Mouse (Mus musculus): ENCODE measurements around the gene Net1. TPM values are rescaled to one million over a fixed set of nuclear protein-coding genes. Genes with fewer than 3 reads are reported as not detected.
"Not testable (repeated sequence)": the region's sequence is repeated elsewhere in the genome, so short reads cannot be mapped to it uniquely, and the experiment has no call there.

Gene Net1
- total and polyA plus RNA-seq, 2 experiments from 2014 or later = 17.2 to 38.7 TPM

- WGBS = 69% methylated on average over 1 of the region's 1 CpGs
- Histone ChIP-seq H3K27ac (ENCODE audit: low read depth) (no peak overlapping the region), H3K9ac (replicated peaks; ENCODE audit: low read depth, low read length) (no peak overlapping the region), H3K4me1 (ENCODE audit: control insufficient read depth, insufficient read depth) (no peaks in the 10 kb centered on the region), H3K36me3 (replicated peaks; ENCODE audit: control insufficient read depth, insufficient read depth, low read length) (no peaks in the 10 kb centered on the region), H3K4me3 (ENCODE audit: low read depth, low read length) (no peak overlapping the region), H3K9me3 (replicated peaks; ENCODE audit: control insufficient read depth, low read length) (no peaks in the 10 kb centered on the region), H3K4me2 (ENCODE audit: low read depth, low read length) (no peak overlapping the region), H3K27me3 (ENCODE audit: control insufficient read depth, insufficient read depth, low read length) (no peaks in the 10 kb centered on the region)
- ATAC-seq (ENCODE audit: insufficient read depth, low read depth) (no peak), DNase-seq (ENCODE audit: low spot score) (no peak)
- TF ChIP-seq EP300 (IDR thresholded peaks at IDR 0.05; ENCODE audit: low read depth) (no peak), CTCF (IDR thresholded peaks at IDR 0.05; ENCODE audit: low read depth) (no peak)
Observed at GRCm38 (mm10) chr13:3850330-3850729, 67.7 kb downstream of the Net1 start.

- not testable (repeated sequence) for DNase-seq (ENCODE audit: low spot score)
Observed at GRCm38 (mm10) chr13:3840662-3841061, 77.4 kb downstream of the Net1 start.

GRCm38 (mm10) chr13:3837312-3837807, 80.7 kb downstream of the Net1 start, which contains the start of gene Calm4:
Gene Calm4 (plus strand): TSS chr13:3837757.
- H3K9me3 ChIP-seq (replicated peaks; ENCODE audit: control insufficient read depth, low read length); H3K9ac ChIP-seq (replicated peaks; ENCODE audit: low read depth, low read length); H3K4me1 ChIP-seq (ENCODE audit: control insufficient read depth, insufficient read depth); H3K4me2 ChIP-seq (ENCODE audit: low read depth, low read length); H3K27ac ChIP-seq (ENCODE audit: low read depth); H3K27me3 ChIP-seq (ENCODE audit: control insufficient read depth, insufficient read depth, low read length); ATAC-seq (ENCODE audit: insufficient read depth, low read depth); DNase-seq (ENCODE audit: low spot score); H3K4me3 ChIP-seq (ENCODE audit: low read depth, low read length); H3K36me3 ChIP-seq (replicated peaks; ENCODE audit: control insufficient read depth, insufficient read depth, low read length): not testable (repeated sequence)

More at GRCm38 (mm10) chr13:3840662-3841061, 77.4 kb downstream of the Net1 start:
- H3K27me3 ChIP-seq (ENCODE audit: control insufficient read depth, insufficient read depth, low read length); ATAC-seq (ENCODE audit: insufficient read depth, low read depth); H3K4me1 ChIP-seq (ENCODE audit: control insufficient read depth, insufficient read depth); H3K27ac ChIP-seq (ENCODE audit: low read depth); H3K9me3 ChIP-seq (replicated peaks; ENCODE audit: control insufficient read depth, low read length); H3K36me3 ChIP-seq (replicated peaks; ENCODE audit: control insufficient read depth, insufficient read depth, low read length); H3K4me2 ChIP-seq (ENCODE audit: low read depth, low read length); H3K4me3 ChIP-seq (ENCODE audit: low read depth, low read length); H3K9ac ChIP-seq (replicated peaks; ENCODE audit: low read depth, low read length): not testable (repeated sequence)

GRCm38 (mm10) chr13:3833644-3834043, 84.4 kb downstream of the Net1 start:
- H3K4me3 ChIP-seq (ENCODE audit: low read depth, low read length); ATAC-seq (ENCODE audit: insufficient read depth, low read depth); H3K27me3 ChIP-seq (ENCODE audit: control insufficient read depth, insufficient read depth, low read length); H3K9me3 ChIP-seq (replicated peaks; ENCODE audit: control insufficient read depth, low read length); H3K36me3 ChIP-seq (replicated peaks; ENCODE audit: control insufficient read depth, insufficient read depth, low read length); H3K27ac ChIP-seq (ENCODE audit: low read depth); DNase-seq (ENCODE audit: low spot score); H3K4me2 ChIP-seq (ENCODE audit: low read depth, low read length); H3K4me1 ChIP-seq (ENCODE audit: control insufficient read depth, insufficient read depth); H3K9ac ChIP-seq (replicated peaks; ENCODE audit: low read depth, low read length): not testable (repeated sequence)

- no peak overlapping the region for H3K4me3 ChIP-seq (ENCODE audit: low read depth, low read length)
Observed at GRCm38 (mm10) chr13:3832450-3832849, 85.6 kb downstream of the Net1 start.

More at GRCm38 (mm10) chr13:3832450-3832849, 85.6 kb downstream of the Net1 start:
- Histone ChIP-seq H3K36me3 (replicated peaks; ENCODE audit: control insufficient read depth, insufficient read depth, low read length) (no peaks in the 10 kb centered on the region), H3K4me2 (ENCODE audit: low read depth, low read length) (no peak overlapping the region), H3K4me1 (ENCODE audit: control insufficient read depth, insufficient read depth) (no peaks in the 10 kb centered on the region), H3K9me3 (replicated peaks; ENCODE audit: control insufficient read depth, low read length) (no peaks in the 10 kb centered on the region), H3K27ac (ENCODE audit: low read depth) (no peak overlapping the region), H3K9ac (replicated peaks; ENCODE audit: low read depth, low read length) (no peak overlapping the region), H3K27me3 (ENCODE audit: control insufficient read depth, insufficient read depth, low read length) (no peaks in the 10 kb centered on the region)
- DNase-seq (ENCODE audit: low spot score) (no peak), ATAC-seq (ENCODE audit: insufficient read depth, low read depth) (no peak)
- TF ChIP-seq EP300 (IDR thresholded peaks at IDR 0.05; ENCODE audit: low read depth) (no peak), CTCF (IDR thresholded peaks at IDR 0.05; ENCODE audit: low read depth) (no peak)
- WGBS = 61% methylated on average over 2 of the region's 2 CpGs

Small RNA genes within 50 kb of the gene (microRNA-seq; reads per million reads assigned to microRNA genes)
- not detected for gene Gm22460

Other genes with a start within 250 kb of the Net1 start
- gene Calml3, start 113.9 kb downstream of the Net1 start, total RNA-seq (2014; rRNA removed; ENCODE audit: low replicate concordance) = not detected in 2 replicates
- not detected in 2 replicates for gene Calml3, start 113.9 kb downstream of the Net1 start, polyA plus RNA-seq (2015; fragmentation: Nextera tagmentation; extraction: Ambion mirVana)
- gene Calm4, start 80.5 kb downstream of the Net1 start, total RNA-seq (2014; rRNA removed; ENCODE audit: low replicate concordance) = not detected in 2 replicates
- not detected in 2 replicates for gene Calm4, start 80.5 kb downstream of the Net1 start, polyA plus RNA-seq (2015; fragmentation: Nextera tagmentation; extraction: Ambion mirVana)
- gene Calm5, start 64.0 kb downstream of the Net1 start, total RNA-seq (2014; rRNA removed; ENCODE audit: low replicate concordance) = not detected in 2 replicates
- not detected in 2 replicates for gene Calm5, start 64.0 kb downstream of the Net1 start, polyA plus RNA-seq (2015; fragmentation: Nextera tagmentation; extraction: Ambion mirVana)
- not detected in 2 replicates for gene Tubal3, start 54 bp upstream of the Net1 start, total RNA-seq (2014; rRNA removed; ENCODE audit: low replicate concordance)
- not detected in 2 replicates for gene Tubal3, start 54 bp upstream of the Net1 start, polyA plus RNA-seq (2015; fragmentation: Nextera tagmentation; extraction: Ambion mirVana)
- not detected in 2 replicates for gene Ucn3, start 27.1 kb upstream of the Net1 start, total RNA-seq (2014; rRNA removed; ENCODE audit: low replicate concordance)
- not detected in 2 replicates for gene Ucn3, start 27.1 kb upstream of the Net1 start, polyA plus RNA-seq (2015; fragmentation: Nextera tagmentation; extraction: Ambion mirVana)
- 5.2 and 6.3 TPM in 2 replicates for gene Akr1c14, start 130.8 kb upstream of the Net1 start, total RNA-seq (2014; rRNA removed; ENCODE audit: low replicate concordance)
- 2.7 and 3.0 TPM in 2 replicates for gene Akr1c14, start 130.8 kb upstream of the Net1 start, polyA plus RNA-seq (2015; fragmentation: Nextera tagmentation; extraction: Ambion mirVana)
- gene Akr1c18, start 232.4 kb upstream of the Net1 start, total RNA-seq (2014; rRNA removed; ENCODE audit: low replicate concordance) = 0.69 and 7.6 TPM in 2 replicates
- gene Akr1c18, start 232.4 kb upstream of the Net1 start, polyA plus RNA-seq (2015; fragmentation: Nextera tagmentation; extraction: Ambion mirVana) = 0.12 and 0.86 TPM in 2 replicates

All from heart, postnatal 0 days (tissue).